Mouse (Mus musculus) limb, embryonic 14.5 days (tissue): ENCODE measurements around the gene Med21. TPM values are rescaled to one million over a fixed set of nuclear protein-coding genes. Genes with fewer than 3 reads are reported as not detected.

Experiments used
- ATAC-seq: fragments of 200-750 bp; cut with Nextera tagmentation; 2 replicates; pipeline ENCODE4 v1.8.0; 2017; ENCODE audit warnings: low read depth, moderate number of reproducible peaks, moderate TSS enrichment; ENCODE audit not compliant: low FRiP score
- DNase-seq: peaks from one replicate; pipeline ENCODE4 v3.0.0-alpha.2; 2015; ENCODE audit warnings: low spot score
- H3K27ac ChIP-seq: fragments of 300-500 bp; sonication (generic); replicated peaks from 2 replicates; pipeline ENCODE4 v1.5.1; 2014; ENCODE audit warnings: low read depth, mild to moderate bottlenecking, low read length, moderate library complexity, mixed read lengths
- H3K27me3 ChIP-seq: fragments of 300-500 bp; sonication (generic); 2 replicates; pipeline ENCODE4 v1.6.1; 2014; ENCODE audit warnings: low read length, mixed read lengths; ENCODE audit not compliant: control insufficient read depth, insufficient read depth
- H3K36me3 ChIP-seq: fragments of 300-500 bp; sonication (generic); 2 replicates; pipeline ENCODE4 v1.6.1; 2014; ENCODE audit warnings: mild to moderate bottlenecking, low read length, moderate library complexity, mixed read lengths; ENCODE audit not compliant: control insufficient read depth, insufficient read depth
- H3K4me1 ChIP-seq: fragments of 300-500 bp; sonication (generic); 2 replicates; pipeline ENCODE4 v1.6.1; 2014; ENCODE audit warnings: antibody characterized with exemption, low read length, mixed read lengths; ENCODE audit not compliant: control insufficient read depth, insufficient read depth
- H3K4me2 ChIP-seq: fragments of 300-500 bp; sonication (generic); replicated peaks from 2 replicates; pipeline ENCODE4 v1.6.1; 2014; ENCODE audit warnings: low read depth, mild to moderate bottlenecking, low read length, moderate library complexity; ENCODE audit not compliant: severe bottlenecking
- H3K4me3 ChIP-seq: fragments of 300-500 bp; sonication (generic); replicated peaks from 2 replicates; pipeline ENCODE4 v1.5.1; 2014; ENCODE audit warnings: low read length
- H3K9ac ChIP-seq: fragments of 300-500 bp; sonication (generic); 2 replicates; pipeline ENCODE4 v1.6.1; 2014; ENCODE audit warnings: mild to moderate bottlenecking, low read depth, low read length, moderate library complexity; ENCODE audit not compliant: severe bottlenecking
- H3K9me3 ChIP-seq: fragments of 300-500 bp; sonication (generic); 2 replicates; pipeline ENCODE4 v1.6.1; 2016; ENCODE audit warnings: low read length; ENCODE audit not compliant: control insufficient read depth
- POLR2A ChIP-seq: fragments of 200-500 bp; IDR thresholded peaks from 2 replicates; pipeline ENCODE4 v1.8.0; 2012; ENCODE audit warnings: inconsistent platforms, mild to moderate bottlenecking, moderate library complexity, borderline replicate concordance; ENCODE audit not compliant: insufficient read depth, insufficient read length; ENCODE audit errors: extremely low read depth
- WGBS: fragments of 180-500 bp; shearing (Covaris S2); extraction: QIAGEN DNeasy Blood & Tissue Kit; methylation state at CpG from one replicate; pipeline ENCODE4 v1.1.7; 2014; 5-methylcytosine and 5-hydroxymethylcytosine counted together
- polyA plus RNA-seq, 2 experiments: library from polyadenylated mRNA; depleted of rRNA in 1 of 2; stranded (reverse) in 1 of 2; unstranded in 1 of 2; fragments of >200 nt; fragmentation: Nextera tagmentation in 1 of 2; extraction: Ambion mirVana in 1 of 2; gene quantifications; 2 replicates each; pipeline versions ENCODE4 v1.2.1 to v1.2.3; 2012 to 2014

Gene Med21
- polyA plus RNA-seq, 2 experiments: 116 to 141 TPM

DNA sequence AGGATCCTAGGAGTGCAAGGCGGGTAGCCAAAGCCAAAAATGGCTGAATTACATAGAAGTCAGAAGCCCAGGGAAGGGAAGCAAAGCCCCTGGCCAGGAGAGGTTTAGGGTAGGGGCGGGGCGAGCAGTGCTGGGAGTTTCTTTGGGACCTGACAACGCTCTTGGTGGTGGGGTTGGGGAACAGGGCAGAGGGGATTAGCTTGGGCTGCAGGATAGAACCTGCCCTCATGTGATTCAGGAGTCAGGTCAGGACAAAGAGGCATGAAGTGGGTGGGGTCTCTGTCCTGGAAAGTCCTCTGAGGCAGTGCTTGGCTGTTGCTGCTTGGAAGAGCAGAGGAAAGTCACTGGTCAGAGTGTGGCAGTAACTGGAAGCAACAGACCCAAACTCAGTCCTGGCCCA lies 41.5 kb downstream of the Med21 start:
- Histone ChIP-seq H3K9ac (no peak overlapping the region), H3K36me3 (no peaks in the 10 kb centered on the region), H3K27me3 (no peaks in the 10 kb centered on the region), H3K4me2 (no peak overlapping the region), H3K9me3 (0 out of 2 replicates have a peak, but pooled peaks cover 8% of the 10 kb centered on the region), H3K27ac (no peak overlapping the region), H3K4me1 (no peaks in the 10 kb centered on the region), H3K4me3 (no peak overlapping the region)
- WGBS: 73% methylated on average over 4 of the region's 4 CpGs
- no peak for TF ChIP-seq POLR2A
- no peak for DNase-seq
- ATAC-seq: no peak

GRCm38 (mm10) chr6:146685781-146686308 lies 43.5 kb downstream of the Med21 start:
- Histone ChIP-seq H3K9me3 (no peaks in the 10 kb centered on the region), H3K9ac (no peak overlapping the region), H3K36me3 (no peaks in the 10 kb centered on the region), H3K27me3 (no peaks in the 10 kb centered on the region), H3K27ac (no peak overlapping the region), H3K4me1 (no peaks in the 10 kb centered on the region), H3K4me2 (no peak overlapping the region), H3K4me3 (no peak overlapping the region)
- WGBS: 79% methylated on average over 17 of the region's 17 CpGs
- ATAC-seq (no peak), DNase-seq (no peak)
- no peak for TF ChIP-seq POLR2A

- Histone ChIP-seq H3K4me1 (no peaks in the 10 kb centered on the region), H3K4me3 (no peak overlapping the region), H3K27ac (no peak overlapping the region), H3K27me3 (no peaks in the 10 kb centered on the region), H3K36me3 (no peaks in the 10 kb centered on the region), H3K9me3 (no peaks in the 10 kb centered on the region), H3K9ac (no peak overlapping the region), H3K4me2 (no peak overlapping the region)
- DNase-seq: no peak
- WGBS: 83% methylated on average over 5 of the region's 5 CpGs
- no peak for TF ChIP-seq POLR2A
- ATAC-seq: no peak
These were observed 44.3 kb downstream of the Med21 start for GRCm38 (mm10) chr6:146686463-146687196.

- Histone ChIP-seq H3K4me1 (no peaks in the 10 kb centered on the region), H3K4me2 (no peak overlapping the region), H3K9me3 (no peaks in the 10 kb centered on the region), H3K36me3 (no peaks in the 10 kb centered on the region), H3K27me3 (no peaks in the 10 kb centered on the region), H3K4me3 (no peak overlapping the region), H3K9ac (no peak overlapping the region), H3K27ac (no peak overlapping the region)
- no peak for DNase-seq
- no peak for TF ChIP-seq POLR2A
- no peak for ATAC-seq
- 88% methylated on average over 7 of the region's 7 CpGs for WGBS
These were observed 45.7 kb downstream of the Med21 start for GRCm38 (mm10) chr6:146688010-146688409.

GRCm38 (mm10) chr6:146688861-146689260 lies 46.5 kb downstream of the Med21 start:
- Histone ChIP-seq H3K9ac (no peak overlapping the region), H3K4me1 (no peaks in the 10 kb centered on the region), H3K9me3 (no peaks in the 10 kb centered on the region), H3K27ac (no peak overlapping the region), H3K4me3 (no peak overlapping the region), H3K36me3 (no peaks in the 10 kb centered on the region), H3K27me3 (no peaks in the 10 kb centered on the region), H3K4me2 (no peak overlapping the region)
- no peak for DNase-seq
- TF ChIP-seq POLR2A: no peak
- WGBS: 67% methylated on average over 5 of the region's 5 CpGs
- no peak for ATAC-seq
